Mouse (Mus musculus) heart, postnatal 25 days (tissue): ENCODE data around the gene Ninj2. TPM values are rescaled to one million over a fixed set of nuclear protein-coding genes. Genes with fewer than 3 reads are reported as not detected.

Experiments used
- DNase-seq: peaks from one replicate; pipeline ENCODE4 v3.0.0; 2022; ENCODE audit warnings: low spot score
- intact Hi-C: fragments of 180-260 bp; cut with DNase I; formaldehyde crosslinking; loops from one replicate; pipeline ENCODE4 v1.15.1; 2025
- total RNA-seq, 2 experiments: library from RNA; stranded (reverse); gene quantifications; 2 replicates each; pipeline ENCODE4 v1.2.3; 2021

The Ninj2 gene
- total RNA-seq, 2 experiments from 2014 or later = not detected

GRCm38 (mm10) chr6:120124688-120125087 is 31.5 kb downstream of the Ninj2 start:
- intact Hi-C loops = no loop called here
- DNase-seq = no peak

- DNase-seq = no peak
- intact Hi-C loops = no loop called here
Measured at GRCm38 (mm10) chr6:120126456-120126855, 33.3 kb downstream of the Ninj2 start.

GRCm38 (mm10) chr6:120127321-120127720 is 34.2 kb downstream of the Ninj2 start:
- no peak for DNase-seq
- intact Hi-C loops = no loop called here

DNA sequence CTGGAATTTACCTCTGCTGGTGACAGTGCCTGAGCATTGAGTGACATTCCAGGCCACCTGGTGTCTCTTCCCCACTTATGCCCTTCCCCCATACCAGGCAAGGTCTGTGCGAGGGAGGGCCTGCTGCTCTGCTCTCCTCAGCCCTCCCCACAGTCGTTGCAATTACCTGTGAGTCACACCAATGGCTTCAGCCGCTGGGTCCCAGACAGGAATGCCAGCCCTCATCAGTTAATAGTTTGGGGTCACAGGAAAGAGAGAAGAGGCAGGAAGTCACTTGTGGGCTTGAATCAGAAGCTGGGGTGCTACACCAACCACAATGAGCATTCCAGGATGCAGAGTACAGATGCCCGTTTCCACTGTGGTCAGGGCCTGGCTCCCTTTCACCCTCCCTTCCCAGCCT is 41.6 kb downstream of the Ninj2 start:
- intact Hi-C loops = no loop called here
- DNase-seq = no peak

- intact Hi-C loops = loop anchor here (2.0 kb wide), 1 partner anchor 31 kb away; no protein-coding TSS in a partner anchor
- DNase-seq = peak; percentile 51
Measured at GRCm38 (mm10) chr6:120145439-120145838, 52.3 kb downstream of the Ninj2 start.

DNA sequence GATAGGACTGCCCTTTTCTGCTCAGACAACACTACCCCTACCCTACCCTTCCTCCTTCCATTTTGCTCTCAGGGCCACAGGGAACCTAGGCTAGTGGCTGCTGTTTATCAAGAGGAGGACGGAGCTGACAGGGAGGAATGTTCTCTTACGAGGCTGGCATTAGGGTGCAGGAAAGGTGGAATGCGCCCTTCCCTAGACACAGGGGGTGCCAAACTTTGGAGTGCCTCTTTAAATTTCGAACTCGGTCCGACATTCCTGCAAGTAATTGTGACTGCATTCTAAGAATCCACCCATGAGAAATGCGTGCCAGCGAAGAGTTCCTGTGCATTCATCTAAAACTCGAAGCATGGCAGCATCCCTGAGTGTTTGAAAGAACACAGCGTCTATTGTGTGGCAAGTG is 53.5 kb downstream of the Ninj2 start:
- intact Hi-C loops = no loop called here
- DNase-seq = no peak

DNA sequence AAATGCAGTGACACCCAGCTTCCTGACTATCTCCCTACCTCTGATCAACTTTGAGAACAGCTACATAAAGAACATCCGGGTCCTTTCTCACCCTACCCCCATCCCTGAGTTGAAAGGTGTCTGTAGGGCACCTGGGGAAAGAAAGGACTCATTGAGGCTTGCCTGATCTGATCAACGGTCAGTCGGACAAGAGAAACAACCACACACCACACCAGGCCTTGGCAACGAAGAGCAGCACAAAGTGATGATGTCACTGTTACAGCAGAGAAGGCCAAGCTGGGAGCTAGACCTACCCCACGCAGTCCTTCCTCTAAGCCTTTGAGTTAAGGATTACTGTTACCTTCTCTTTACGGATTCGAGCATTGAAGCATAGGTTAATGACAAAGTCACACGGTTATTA is 54.3 kb downstream of the Ninj2 start:
- DNase-seq = no peak
- intact Hi-C loops = no loop called here

- no peak for DNase-seq
- intact Hi-C loops = no loop called here
Measured at GRCm38 (mm10) chr6:120148716-120149392, 55.7 kb downstream of the Ninj2 start.

DNA sequence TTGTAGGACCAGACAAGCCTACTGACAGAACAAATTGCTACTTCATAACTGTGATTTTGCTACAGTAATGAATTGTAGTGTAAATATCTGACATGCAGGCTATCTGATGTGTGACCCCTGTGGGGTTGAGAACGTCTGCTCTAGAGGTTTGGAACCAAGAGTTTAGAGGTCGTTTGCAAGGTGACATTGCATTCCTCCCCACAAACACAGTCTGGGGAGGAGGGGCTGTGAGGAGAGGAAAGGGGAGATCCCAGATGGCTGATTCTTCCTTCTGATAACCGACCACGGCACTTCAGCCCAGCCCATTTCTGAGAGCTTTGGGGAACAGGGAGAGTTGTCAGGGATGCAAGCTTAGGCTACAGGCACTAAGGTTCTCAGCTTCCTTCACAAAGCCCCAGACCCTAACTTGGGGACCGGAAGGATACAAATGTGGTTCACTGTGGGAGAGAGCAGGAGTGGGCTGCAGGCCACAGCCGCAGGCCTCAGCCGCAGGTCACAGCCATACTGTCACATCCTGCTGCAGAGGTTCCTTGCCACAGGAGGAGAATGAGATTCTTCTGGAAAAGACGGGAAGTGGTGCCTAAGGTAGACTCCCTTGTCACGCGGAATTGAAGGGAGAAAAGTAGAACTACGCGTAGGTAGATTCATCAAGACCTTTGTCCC is 56.4 kb downstream of the Ninj2 start:
- intact Hi-C loops = loop anchor here (2.0 kb wide), 1 partner anchor 39 kb away; no protein-coding TSS in a partner anchor
- DNase-seq = no peak

DNA sequence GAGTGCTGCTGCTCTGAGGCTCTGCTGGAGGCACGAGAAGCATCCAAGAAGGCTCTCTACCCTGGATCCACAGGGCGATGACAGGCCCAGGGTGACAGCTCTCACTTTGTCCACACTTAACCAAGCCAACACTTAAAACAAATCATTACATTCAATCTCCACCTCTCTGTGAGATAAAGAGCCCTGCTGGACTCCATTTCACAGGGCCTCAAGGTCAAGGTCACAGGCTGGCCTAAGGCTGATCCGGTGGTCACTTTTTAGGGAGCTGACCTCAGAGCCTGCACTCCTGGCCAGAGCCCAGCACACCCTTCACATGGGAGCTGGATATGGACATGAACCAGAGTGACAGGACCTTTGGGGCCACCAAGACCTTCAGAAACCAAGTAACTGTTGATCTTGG is 57.1 kb downstream of the Ninj2 start:
- DNase-seq = no peak
- intact Hi-C loops = loop anchor here (2.0 kb wide), 1 partner anchor 39 kb away; no protein-coding TSS in a partner anchor

- DNase-seq = no peak
- intact Hi-C loops = loop anchor here (2.0 kb wide), 1 partner anchor 37 kb away; no protein-coding TSS in a partner anchor
Measured at GRCm38 (mm10) chr6:120151616-120152053, 58.5 kb downstream of the Ninj2 start.

DNA sequence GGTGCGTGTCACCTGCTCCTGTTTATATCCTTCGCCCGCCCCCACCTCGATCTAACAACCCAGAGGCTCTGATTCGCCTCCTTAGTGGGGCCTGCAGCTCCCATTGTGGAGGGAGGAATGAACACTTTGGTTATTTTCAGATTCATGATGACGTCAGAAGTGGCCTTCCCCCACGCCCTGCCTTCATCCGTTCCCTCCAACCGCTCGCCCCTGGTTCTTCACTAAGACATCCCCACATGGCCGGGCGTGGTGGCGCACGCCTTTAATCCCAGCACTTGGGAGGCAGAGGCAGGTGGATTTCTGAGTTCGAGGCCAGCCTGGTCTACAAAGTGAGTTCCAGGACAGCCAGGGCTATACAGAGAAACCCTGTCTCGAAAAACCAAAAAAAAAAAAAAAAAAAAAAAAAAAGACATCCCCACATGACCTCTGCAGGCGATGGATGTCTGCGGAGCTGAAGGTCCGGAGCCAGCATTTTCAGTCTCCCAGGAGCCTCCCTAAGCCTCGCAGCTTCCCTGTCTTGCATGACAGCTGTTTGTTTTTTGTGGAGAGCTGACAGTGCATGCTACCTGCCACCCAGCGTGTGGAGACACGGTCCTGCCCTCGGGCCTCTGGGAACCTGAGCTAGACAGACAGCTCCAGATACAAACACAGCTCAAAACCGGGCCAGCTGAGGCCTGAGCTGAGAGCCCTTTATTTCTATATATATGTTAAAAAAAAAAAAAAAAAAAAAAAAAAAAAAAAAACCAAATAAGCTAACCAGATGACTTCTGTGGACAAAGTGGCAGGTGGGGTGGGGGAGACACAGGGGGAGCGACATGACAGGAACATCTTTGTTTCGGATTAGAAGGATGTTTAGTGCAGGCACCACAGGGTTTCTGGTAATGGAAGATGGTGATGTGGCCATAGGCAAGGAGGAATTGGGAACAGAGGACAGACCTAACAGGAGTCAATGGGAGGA is 59.9 kb downstream of the Ninj2 start:
- intact Hi-C loops = no loop called here
- DNase-seq = peak; percentile 31

DNA sequence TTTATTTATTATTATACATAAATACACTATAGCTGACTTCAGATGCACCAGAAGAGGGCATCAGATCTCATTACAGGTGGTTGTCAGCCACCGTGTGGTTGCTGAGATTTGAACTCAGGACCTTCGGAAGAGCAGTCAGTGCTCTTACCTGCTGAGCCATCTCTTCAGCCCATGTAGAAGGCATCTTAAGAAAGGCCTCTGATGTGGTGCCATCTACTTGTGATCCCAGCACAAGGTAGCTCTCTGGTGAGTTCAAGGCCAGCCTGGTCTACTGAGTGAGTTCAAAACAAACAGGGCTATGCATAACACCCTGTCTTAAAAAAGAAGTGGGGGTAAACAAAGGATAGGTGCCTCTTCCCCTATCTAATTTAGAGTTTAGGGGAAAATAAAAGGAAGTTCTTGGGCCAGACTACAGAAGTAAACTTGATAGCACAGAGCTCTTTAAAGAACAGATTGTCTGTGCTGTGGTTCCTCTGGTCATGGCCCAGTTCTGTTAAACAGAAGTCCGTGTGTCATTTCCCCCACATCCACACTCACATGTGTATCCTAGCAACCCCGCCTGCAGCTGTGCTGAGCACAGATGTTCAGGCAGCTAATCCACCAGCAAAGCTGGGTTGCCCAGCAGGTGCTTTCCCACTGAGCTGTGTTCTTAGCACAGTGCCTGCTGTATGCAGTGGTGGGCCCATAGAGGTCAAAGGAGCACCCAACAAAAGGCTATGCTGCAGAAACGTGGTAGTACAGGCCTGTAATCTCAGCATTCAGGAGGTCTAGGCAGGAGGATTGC is 61.6 kb downstream of the Ninj2 start:
- peak; percentile 36 for DNase-seq
- intact Hi-C loops = no loop called here

GRCm38 (mm10) chr6:120155510-120155909 is 62.4 kb downstream of the Ninj2 start:
- no peak for DNase-seq
- intact Hi-C loops = no loop called here

DNA sequence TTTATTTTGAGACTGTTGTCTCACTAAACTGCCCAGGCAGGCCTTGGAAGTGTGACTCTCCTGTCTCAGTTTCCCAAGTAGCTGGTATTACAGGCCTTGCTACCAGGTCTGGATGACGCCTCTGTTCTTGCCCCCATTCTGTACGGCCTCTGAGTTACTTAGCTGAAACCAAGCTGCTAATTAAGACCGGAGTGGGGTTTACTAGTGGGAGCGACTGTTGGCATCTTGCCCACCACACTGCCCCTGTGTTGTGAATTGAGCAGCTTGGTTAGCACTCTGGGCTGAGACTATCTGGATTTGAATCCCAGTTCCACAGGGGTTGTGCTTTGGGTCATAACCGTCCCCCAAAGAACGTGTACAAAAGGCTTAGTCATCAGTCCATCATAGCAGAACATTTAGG is 64.3 kb downstream of the Ninj2 start:
- intact Hi-C loops = no loop called here
- DNase-seq = no peak

DNA sequence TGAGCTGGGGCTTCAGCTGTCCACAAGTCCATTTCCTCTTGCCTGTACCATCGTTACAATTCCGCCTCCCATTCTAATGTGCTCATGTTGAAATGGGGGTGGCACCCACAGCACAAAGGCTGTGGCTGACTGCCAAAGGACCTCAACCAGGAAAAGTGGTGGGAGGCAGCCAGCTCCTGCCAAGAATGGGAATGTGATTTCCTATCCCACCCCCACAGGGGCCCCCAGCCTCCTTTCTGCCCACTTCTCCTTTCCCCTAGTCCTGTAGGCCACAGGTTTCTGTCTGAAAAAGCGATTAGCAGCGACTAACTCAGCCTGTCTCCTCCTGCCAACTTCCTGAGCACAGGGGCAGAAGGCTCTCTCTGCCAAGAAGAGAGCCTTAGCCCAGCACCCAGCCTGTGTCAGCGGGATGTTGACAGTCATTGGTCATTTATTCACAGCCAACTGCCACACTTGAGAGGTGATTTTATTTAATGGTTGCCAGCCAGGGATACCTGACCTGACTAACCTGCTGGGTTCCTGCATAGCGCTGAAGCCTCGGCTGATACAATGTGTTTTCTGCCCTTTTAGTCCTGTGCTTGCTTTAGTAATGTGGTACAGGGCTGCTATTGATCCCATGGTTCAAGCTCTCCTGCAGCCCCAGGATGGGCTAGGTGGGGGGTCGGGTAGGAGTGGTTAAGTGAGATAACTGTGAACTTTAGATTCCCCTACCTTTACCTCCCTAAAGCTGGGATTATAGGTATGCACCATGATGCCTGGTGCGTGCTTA is 66.2 kb downstream of the Ninj2 start:
- peak; percentile 48 for DNase-seq
- intact Hi-C loops = no loop called here

- DNase-seq = no peak
- intact Hi-C loops = no loop called here
Measured at GRCm38 (mm10) chr6:120162928-120163327, 69.8 kb downstream of the Ninj2 start.

DNA sequence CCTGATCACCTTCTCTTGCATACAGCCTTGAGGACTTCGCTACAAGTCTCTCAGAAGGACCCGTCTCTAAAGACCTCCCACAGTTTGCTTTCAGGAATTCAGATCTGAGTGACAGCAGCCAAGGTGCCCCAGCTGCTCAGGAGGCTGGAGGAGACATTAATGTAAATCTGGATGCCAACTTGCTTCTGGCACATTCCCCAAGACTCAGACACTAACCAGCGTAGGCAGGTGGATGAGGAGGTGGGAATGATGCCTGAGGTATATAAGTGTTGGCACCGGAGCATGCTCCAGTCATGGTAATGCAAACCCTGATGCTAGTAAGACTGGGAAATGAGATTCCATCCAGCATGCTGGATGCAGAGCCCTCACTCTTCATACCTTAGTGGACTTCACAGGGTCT is 71.6 kb downstream of the Ninj2 start:
- intact Hi-C loops = no loop called here
- DNase-seq = no peak

DNA sequence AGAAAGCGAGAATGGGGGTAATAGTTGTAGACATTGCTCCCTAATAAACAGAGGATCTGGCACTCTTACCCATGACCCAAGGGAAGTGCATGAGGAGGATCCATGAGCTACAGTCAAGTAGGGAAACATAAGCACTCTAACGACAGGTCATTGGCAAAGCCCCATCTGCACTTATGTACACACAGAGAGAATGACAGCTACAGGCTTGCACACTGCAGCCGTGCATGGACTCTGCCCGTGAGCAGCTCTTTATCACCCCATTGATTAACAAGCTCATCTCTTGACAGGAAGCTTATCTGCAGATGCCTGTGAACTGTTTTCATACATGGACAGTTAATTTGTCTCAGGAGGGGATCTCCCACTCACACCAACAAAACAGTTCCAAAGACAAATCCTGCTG is 74.4 kb downstream of the Ninj2 start:
- DNase-seq = no peak
- intact Hi-C loops = no loop called here
